Mouse (Mus musculus) CH12.LX (cell line): ENCODE data around the gene Ppp2r3a. TPM values are rescaled to one million over a fixed set of nuclear protein-coding genes. Genes with fewer than 3 reads are reported as not detected.

ENCODE experiments used
- DNase-seq: peaks from one replicate; pipeline ENCODE4 v3.0.0-alpha.2; 2013; ENCODE audit errors: extremely low read depth
- H3K27ac ChIP-seq: 2 replicates; pipeline ENCODE4 v1.5.1; 2012; ENCODE audit warnings: low read depth, mild to moderate bottlenecking, control low read depth, moderate library complexity; ENCODE audit not compliant: insufficient read depth
- H3K27me3 ChIP-seq: replicated peaks from 2 replicates; pipeline ENCODE3; 2012; ENCODE audit warnings: inconsistent platforms
- H3K36me3 ChIP-seq, 2 experiments: replicated peaks in 1 of 2; 2 replicates each; pipeline versions ENCODE3 to v1.6.1; 2012; ENCODE audit warnings: inconsistent platforms in 1 of 2, low read length in 1 of 2, mild to moderate bottlenecking in 1 of 2, mixed read lengths in 1 of 2, moderate library complexity in 1 of 2; ENCODE audit not compliant: control insufficient read depth in 1 of 2, insufficient read depth in 1 of 2
- H3K4me1 ChIP-seq, 2 experiments: 2 replicates each; pipeline ENCODE4 v1.6.1; 2012; ENCODE audit warnings: inconsistent platforms in 1 of 2, moderate library complexity in 1 of 2; ENCODE audit not compliant: insufficient read depth in 2 of 2, control insufficient read depth in 1 of 2
- H3K4me2 ChIP-seq: 2 replicates; pipeline ENCODE4 v1.6.1; 2012; ENCODE audit warnings: low read depth, mild to moderate bottlenecking, control low read depth; ENCODE audit not compliant: poor library complexity, insufficient read depth, severe bottlenecking
- H3K4me3 ChIP-seq, 3 experiments: fragments of 150-350 bp in 1 of 3; sonication (generic) in 1 of 3; replicated peaks in 1 of 3; 2 replicates each; pipeline versions ENCODE3 to v1.5.1; 2011 to 2012; ENCODE audit warnings: low read depth in 2 of 3, low read length in 2 of 3, mild to moderate bottlenecking in 2 of 3, moderate library complexity in 2 of 3, control low read depth in 1 of 3, improper control_type of control experiment in 1 of 3, inconsistent platforms in 1 of 3, mixed read lengths in 1 of 3; ENCODE audit not compliant: poor library complexity in 1 of 3
- H3K79me2 ChIP-seq: replicated peaks from 2 replicates; pipeline ENCODE4 v1.6.1; 2012; ENCODE audit warnings: mild to moderate bottlenecking, moderate library complexity; ENCODE audit not compliant: control insufficient read depth, poor library complexity, insufficient read depth, severe bottlenecking; ENCODE audit errors: extremely low read depth
- H3K9ac ChIP-seq: 2 replicates; pipeline ENCODE4 v1.6.1; 2012; ENCODE audit warnings: low read depth, mild to moderate bottlenecking, control low read depth, moderate library complexity; ENCODE audit not compliant: insufficient read depth
- H3K9me3 ChIP-seq: replicated peaks from 2 replicates; pipeline ENCODE3; 2012; ENCODE audit warnings: low read length, inconsistent platforms, mixed read lengths
- ELF1 ChIP-seq: IDR thresholded peaks from 2 replicates; pipeline ENCODE4 v1.6.1; 2014; ENCODE audit warnings: low read depth, mild to moderate bottlenecking, inconsistent platforms, low read length, improper control_type of control experiment
- ETS1 ChIP-seq: conservative IDR thresholded peaks from 2 replicates; pipeline ENCODE4 v1.6.1; 2012; ENCODE audit warnings: low read depth, mild to moderate bottlenecking, inconsistent platforms, low read length, improper control_type of control experiment, moderate library complexity
- GABPA ChIP-seq: IDR thresholded peaks from 2 replicates; pipeline ENCODE4 v1.6.1; 2012; ENCODE audit warnings: low read depth, low read length, improper control_type of control experiment, inconsistent platforms; ENCODE audit not compliant: insufficient replicate concordance
- JUN ChIP-seq: IDR thresholded peaks from 2 replicates; pipeline ENCODE4 v1.6.1; 2011; ENCODE audit warnings: low read depth, mild to moderate bottlenecking, low read length, improper control_type of control experiment, moderate library complexity; ENCODE audit not compliant: insufficient read depth
- JUND ChIP-seq: conservative IDR thresholded peaks from 2 replicates; pipeline ENCODE4 v1.6.1; 2011; ENCODE audit warnings: low read depth, low read length, improper control_type of control experiment
- MAX ChIP-seq: IDR thresholded peaks from 2 replicates; pipeline ENCODE4 v1.6.1; 2011; ENCODE audit warnings: low read length, improper control_type of control experiment
- MAZ ChIP-seq: IDR thresholded peaks from 2 replicates; pipeline ENCODE4 v1.6.1; 2012; ENCODE audit warnings: low read depth, mild to moderate bottlenecking, inconsistent platforms, low read length, improper control_type of control experiment, moderate library complexity
- NRF1 ChIP-seq: IDR thresholded peaks from 2 replicates; pipeline ENCODE4 v1.6.1; 2014; ENCODE audit warnings: low read depth, mild to moderate bottlenecking, inconsistent platforms, low read length, improper control_type of control experiment, moderate library complexity
- RCOR1 ChIP-seq: conservative IDR thresholded peaks from 2 replicates; pipeline ENCODE4 v1.6.1; 2012; ENCODE audit warnings: low read depth, mild to moderate bottlenecking, inconsistent platforms, low read length, improper control_type of control experiment
- TCF12 ChIP-seq: IDR thresholded peaks from 2 replicates; pipeline ENCODE4 v1.6.1; 2014; ENCODE audit warnings: low read depth, mild to moderate bottlenecking, inconsistent platforms, low read length, improper control_type of control experiment
- UBTF ChIP-seq: IDR thresholded peaks from 2 replicates; pipeline ENCODE4 v1.6.1; 2012; ENCODE audit warnings: low read depth, mild to moderate bottlenecking, inconsistent platforms, low read length, improper control_type of control experiment, moderate library complexity
- USF1 ChIP-seq: IDR thresholded peaks from 2 replicates; pipeline ENCODE4 v1.6.1; 2014; ENCODE audit warnings: low read depth, mild to moderate bottlenecking, inconsistent platforms, low read length, improper control_type of control experiment
- USF2 ChIP-seq: conservative IDR thresholded peaks from 2 replicates; pipeline ENCODE4 v1.6.1; 2011; ENCODE audit warnings: low read depth, low read length, improper control_type of control experiment
- ZKSCAN1 ChIP-seq: IDR thresholded peaks from 2 replicates; pipeline ENCODE4 v1.6.1; 2012; ENCODE audit warnings: low read depth, inconsistent platforms, low read length, improper control_type of control experiment, borderline replicate concordance
- ZMIZ1 ChIP-seq: IDR thresholded peaks from 2 replicates; pipeline ENCODE4 v1.6.1; 2012; ENCODE audit warnings: low read depth, mild to moderate bottlenecking, inconsistent platforms, low read length, improper control_type of control experiment
- dilution Hi-C: fragments of 300-500 bp; cut with MboI; formaldehyde crosslinking; loops from 2 replicates; pipeline ENCODE4 v1.14.3; 2020; ENCODE audit warnings: low sequenced_read_pairs; ENCODE audit not compliant: extremely low pct_unique_long_range_greater_than_20kb, extremely low pct_ligation_motif_present
- in situ Hi-C: fragments of 300-500 bp; cut with MboI; formaldehyde crosslinking; loops from 3 replicates; pipeline ENCODE4 v1.14.3; 2019; ENCODE audit warnings: low sequenced_read_pairs, low pct_ligation_motif_present, low pct_unique_long_range_greater_than_20kb, mixed read lengths
- polyA plus RNA-seq: library from polyadenylated mRNA; unstranded; fragments of >175 nt; gene quantifications from 2 replicates; pipeline ENCODE4 v1.2.1, GENCODE M21; 2012; ENCODE audit warnings: low read depth; ENCODE audit not compliant: insufficient read length
- total RNA-seq, 2 experiments: library from RNA; depleted of rRNA; stranded (reverse); fragments of 300-350 nt in 1 of 2; fragments of >200 nt in 1 of 2; gene quantifications; 2 replicates each; pipeline ENCODE4 v1.2.3; 2012 to 2014

The Ppp2r3a gene
- total and polyA plus RNA-seq, 3 experiments = 1.2 to 2.1 (median 1.8) TPM

DNA sequence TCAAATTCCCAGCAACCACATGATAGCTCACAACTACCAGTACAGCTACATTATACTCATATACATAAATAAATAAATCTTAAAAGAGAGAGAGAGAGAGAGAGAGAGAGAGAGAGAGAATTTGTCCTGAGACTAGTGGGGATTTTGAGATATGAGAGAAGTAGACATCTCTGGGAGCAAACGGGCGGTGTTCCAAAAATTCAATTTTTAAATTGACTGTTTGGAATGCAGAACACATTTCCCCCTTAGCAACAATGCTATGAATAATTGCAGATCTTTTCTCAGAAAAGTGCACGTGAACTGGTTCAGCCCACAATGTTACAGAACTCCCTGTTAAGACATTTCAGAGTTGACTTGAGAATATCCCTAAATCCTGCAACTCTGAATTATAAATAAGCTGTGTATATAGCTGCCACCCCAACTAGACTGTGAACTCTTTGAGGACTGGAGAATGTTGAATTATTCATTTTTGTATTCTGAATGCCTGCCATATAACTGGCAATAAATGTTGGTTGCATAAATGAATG lies 186.5 kb downstream of the Ppp2r3a start:
- Histone ChIP-seq H3K9ac (no peak overlapping the region), H3K9me3 (no peaks in the 10 kb centered on the region), H3K4me2 (no peak overlapping the region), H3K4me1 (peaks cover 2 to 14% of the 10 kb centered on the region in 2 experiments; a peak in 2 of 4 replicates), H3K27ac (no peak overlapping the region), H3K79me2 (no peaks in the 10 kb centered on the region), H3K27me3 (no peaks in the 10 kb centered on the region), H3K4me3 (no peak overlapping the region), H3K36me3 (no peaks in the 10 kb centered on the region)
- in situ Hi-C loops (no loop called here), dilution Hi-C loops (no loop called here)
- no peak for DNase-seq
- TF ChIP-seq ZMIZ1 = no peak
- TF ChIP-seq GABPA = no peak
- no peak for TF ChIP-seq JUND

DNA sequence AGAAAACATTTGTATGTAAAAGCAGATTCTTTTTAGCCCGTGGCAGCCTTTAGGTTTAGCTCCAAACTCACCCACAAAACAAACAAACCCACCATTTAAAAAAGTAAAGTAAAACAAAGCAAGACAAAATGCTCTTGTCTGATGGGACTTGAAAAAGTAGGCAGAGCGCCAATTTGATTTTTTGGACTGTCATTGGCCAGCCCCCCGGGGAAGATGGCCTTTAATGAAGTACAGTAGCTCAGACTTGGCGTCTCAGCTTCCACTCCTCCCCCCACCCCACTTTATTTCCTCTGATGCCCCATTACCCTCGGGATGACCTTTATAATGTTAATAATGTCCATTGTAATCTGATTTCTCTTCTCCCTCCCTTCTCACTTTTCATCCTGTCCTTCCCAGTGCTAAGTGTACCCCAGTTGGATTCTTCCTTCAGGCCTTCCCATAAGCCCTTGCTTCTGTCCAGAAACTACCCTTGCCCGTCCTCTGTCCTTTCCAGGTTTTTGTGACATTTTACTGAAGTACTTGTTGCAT lies 189.3 kb downstream of the Ppp2r3a start:
- no peaks in the 10 kb centered on the region for H3K79me2 ChIP-seq
- no peak overlapping the region for H3K4me3 ChIP-seq
- no peaks in the 10 kb centered on the region for H3K27me3 ChIP-seq
- dilution Hi-C loops = no loop called here
- H3K9ac ChIP-seq = no peak overlapping the region
- H3K9me3 ChIP-seq = no peaks in the 10 kb centered on the region
- H3K27ac ChIP-seq = no peak overlapping the region
- no peak for DNase-seq
- H3K4me2 ChIP-seq = no peak overlapping the region
- H3K4me1 ChIP-seq = peaks cover 2 to 15% of the 10 kb centered on the region in 2 experiments; a peak in 2 of 4 replicates
- TF ChIP-seq TCF12 (no peak), UBTF (no peak), NRF1 (no peak)
- no peaks in the 10 kb centered on the region for H3K36me3 ChIP-seq
- in situ Hi-C loops = no loop called here

DNA sequence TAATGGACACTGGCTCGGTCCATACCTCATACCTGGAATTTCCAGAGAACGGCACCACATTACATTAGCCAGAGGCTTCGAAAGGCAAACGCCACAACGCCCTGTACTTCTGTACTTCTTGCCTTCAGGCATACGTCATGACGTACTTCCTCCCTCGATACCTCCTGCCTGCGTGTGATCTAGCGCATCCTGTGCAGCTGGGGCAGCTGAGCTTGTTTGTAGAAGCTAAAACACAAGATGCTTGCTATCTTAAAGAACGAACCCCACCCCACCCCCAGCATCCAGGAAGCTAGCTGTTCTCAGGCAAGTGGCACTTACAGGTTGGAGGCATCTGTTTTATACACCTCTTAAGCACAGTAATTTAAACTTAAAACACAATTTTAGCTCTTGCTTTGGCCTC lies 190.6 kb downstream of the Ppp2r3a start:
- no peaks in the 10 kb centered on the region for H3K79me2 ChIP-seq
- no peak overlapping the region for H3K9ac ChIP-seq
- H3K9me3 ChIP-seq = no peaks in the 10 kb centered on the region
- H3K4me3 ChIP-seq = no peak overlapping the region
- peaks cover 2 to 12% of the 10 kb centered on the region in 2 experiments; a peak in 2 of 4 replicates for H3K4me1 ChIP-seq
- in situ Hi-C loops = no loop called here
- no peaks in the 10 kb centered on the region for H3K27me3 ChIP-seq
- no peak for DNase-seq
- dilution Hi-C loops = no loop called here
- no peak overlapping the region for H3K4me2 ChIP-seq
- no peak overlapping the region for H3K27ac ChIP-seq
- TF ChIP-seq JUND = no peak
- TF ChIP-seq JUN = no peak
- TF ChIP-seq USF1 = no peak
- TF ChIP-seq MAZ = no peak
- no peak for TF ChIP-seq RCOR1
- no peak for TF ChIP-seq USF2
- TF ChIP-seq ZKSCAN1 = no peak
- no peak for TF ChIP-seq ETS1
- TF ChIP-seq GABPA = no peak
- no peak for TF ChIP-seq NRF1
- TF ChIP-seq ELF1 = no peak
- TF ChIP-seq MAX = no peak
- no peaks in the 10 kb centered on the region for H3K36me3 ChIP-seq
